Mouse (Mus musculus): ENCODE results near the gene Rims4.

Rims4 gene

GRCm38 (mm10) chr2:163918317-163919258 lies at the start of gene Rims4:
TSS of gene Rims4 (minus strand) at chr2:163918683.
- DNase-seq (ENCODE audit: low spot score): no peak

GRCm38 (mm10) chr2:163965706-163966105 lies 47.2 kb upstream of the Rims4 start:
- DNase-seq (ENCODE audit: low spot score): no peak

- DNase-seq (ENCODE audit: low spot score): no peak
Observed at GRCm38 (mm10) chr2:163964606-163965560, 46.4 kb upstream of the Rims4 start.

- no peak for DNase-seq (ENCODE audit: low spot score)
Observed at GRCm38 (mm10) chr2:163953622-163954310, 35.3 kb upstream of the Rims4 start.

- peak; percentile 60 for DNase-seq (ENCODE audit: low spot score)
Observed at GRCm38 (mm10) chr2:163951770-163952169, 33.3 kb upstream of the Rims4 start.

- DNase-seq (ENCODE audit: low spot score): no peak
Observed at GRCm38 (mm10) chr2:163947976-163948375, 29.5 kb upstream of the Rims4 start.

- no peak for DNase-seq (ENCODE audit: low spot score)
Observed at GRCm38 (mm10) chr2:163946221-163946620, 27.7 kb upstream of the Rims4 start.

- no peak for DNase-seq (ENCODE audit: low spot score)
Observed at GRCm38 (mm10) chr2:163944511-163944910, 26.0 kb upstream of the Rims4 start.

GRCm38 (mm10) chr2:163943056-163943455 lies 24.6 kb upstream of the Rims4 start:
- no peak for DNase-seq (ENCODE audit: low spot score)

- DNase-seq (ENCODE audit: low spot score): no peak
Observed at GRCm38 (mm10) chr2:163939522-163939921, 21.0 kb upstream of the Rims4 start.

GRCm38 (mm10) chr2:163932151-163932550 lies 13.7 kb upstream of the Rims4 start:
- DNase-seq (ENCODE audit: low spot score): no peak

GRCm38 (mm10) chr2:163928464-163929200 lies 10.1 kb upstream of the Rims4 start:
- DNase-seq (ENCODE audit: low spot score): no peak

GRCm38 (mm10) chr2:163925044-163925443 lies 6.6 kb upstream of the Rims4 start:
- no peak for DNase-seq (ENCODE audit: low spot score)

GRCm38 (mm10) chr2:163924531-163924930 lies 6.0 kb upstream of the Rims4 start:
- DNase-seq (ENCODE audit: low spot score): no peak

- no peak for DNase-seq (ENCODE audit: low spot score)
Observed at GRCm38 (mm10) chr2:163923113-163923512, 4.6 kb upstream of the Rims4 start.

GRCm38 (mm10) chr2:163919581-163919980 lies 1.1 kb upstream of the Rims4 start:
- no peak for DNase-seq (ENCODE audit: low spot score)

GRCm38 (mm10) chr2:163916703-163917102 lies 1.8 kb downstream of the Rims4 start:
- DNase-seq (ENCODE audit: low spot score): no peak

- DNase-seq (ENCODE audit: low spot score): no peak
Observed at GRCm38 (mm10) chr2:163915294-163915791, 3.1 kb downstream of the Rims4 start.

GRCm38 (mm10) chr2:163914107-163914506 lies 4.4 kb downstream of the Rims4 start:
- peak; percentile 27 for DNase-seq (ENCODE audit: low spot score)

GRCm38 (mm10) chr2:163913704-163914103 lies 4.8 kb downstream of the Rims4 start:
- DNase-seq (ENCODE audit: low spot score): no peak

- no peak for DNase-seq (ENCODE audit: low spot score)
Observed at GRCm38 (mm10) chr2:163911826-163912444, 6.5 kb downstream of the Rims4 start.
